Mouse (Mus musculus): Measurements from ENCODE around the gene Itgb4.

The Itgb4 gene

DNA sequence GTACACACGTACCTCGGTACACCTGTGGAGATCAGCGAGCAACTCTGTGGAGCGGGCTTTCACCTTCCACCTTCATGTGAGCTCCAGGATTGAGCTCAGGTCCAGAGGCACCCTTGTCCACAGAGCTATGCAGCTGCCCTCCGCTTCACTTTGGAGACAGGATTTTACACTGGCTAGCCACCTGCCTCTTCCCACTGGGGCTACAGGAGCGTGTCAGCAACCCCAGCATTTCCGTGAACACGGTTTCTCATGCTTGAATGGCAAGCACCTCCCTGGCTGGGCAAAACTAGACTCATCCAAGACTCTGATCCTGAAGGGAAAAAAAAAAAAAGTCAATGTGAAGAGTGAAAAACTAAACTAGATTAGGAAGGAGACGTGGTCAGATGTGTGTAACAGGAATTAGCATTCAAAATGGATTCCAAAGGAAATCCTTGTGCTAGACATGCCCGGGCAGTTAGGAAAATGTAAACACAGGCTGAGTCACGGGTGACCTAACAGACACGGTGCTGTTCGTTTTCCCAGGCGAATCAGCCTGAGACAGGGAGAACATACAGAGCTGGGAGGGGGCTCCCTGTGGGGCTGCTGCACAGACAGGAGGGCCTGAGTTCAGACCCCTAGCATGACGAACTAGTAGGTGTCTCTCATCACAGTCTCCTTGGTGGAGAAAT is 4.4 kb upstream of the Itgb4 start:
- DNase-seq (ENCODE audit: low spot score), result no peak

DNA sequence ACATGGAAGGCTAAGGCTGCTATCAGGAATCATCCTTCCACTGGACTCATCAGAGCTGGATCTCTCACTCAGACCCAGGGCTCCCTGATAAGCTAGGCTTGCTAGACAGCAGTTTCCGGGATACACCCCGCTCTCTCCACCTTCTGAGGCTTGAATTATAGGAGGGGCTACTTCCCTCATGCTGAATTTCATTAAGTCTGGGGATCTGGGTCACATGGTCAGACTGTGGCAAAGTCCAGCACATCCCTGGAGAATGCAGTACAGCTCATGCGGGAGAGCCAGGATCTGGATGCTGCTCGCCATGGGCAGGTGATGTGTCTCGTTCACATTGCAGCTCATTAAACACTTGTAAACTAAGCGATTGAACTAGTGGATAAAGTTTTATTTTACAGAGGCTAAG is 3.5 kb upstream of the Itgb4 start:
- no peak for DNase-seq (ENCODE audit: low spot score)

DNA sequence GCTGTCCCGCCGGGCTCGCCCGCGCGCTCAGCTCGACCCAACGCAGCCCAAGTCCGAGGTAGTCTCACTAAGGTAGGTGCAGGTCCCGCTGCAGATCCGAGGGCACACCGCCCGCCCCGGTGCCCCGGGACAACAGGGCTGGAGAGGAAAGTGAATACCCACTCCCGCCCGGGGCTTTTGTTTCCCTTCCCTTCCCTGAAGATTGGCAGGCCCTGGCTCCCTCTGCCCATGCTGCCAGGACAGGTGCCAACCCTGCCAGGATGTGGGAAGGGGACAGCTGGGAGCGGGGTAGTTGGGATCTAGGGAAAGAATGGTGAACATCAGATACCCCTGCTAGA is 543 bp downstream of the Itgb4 start:
- DNase-seq (ENCODE audit: low spot score), result no peak

DNA sequence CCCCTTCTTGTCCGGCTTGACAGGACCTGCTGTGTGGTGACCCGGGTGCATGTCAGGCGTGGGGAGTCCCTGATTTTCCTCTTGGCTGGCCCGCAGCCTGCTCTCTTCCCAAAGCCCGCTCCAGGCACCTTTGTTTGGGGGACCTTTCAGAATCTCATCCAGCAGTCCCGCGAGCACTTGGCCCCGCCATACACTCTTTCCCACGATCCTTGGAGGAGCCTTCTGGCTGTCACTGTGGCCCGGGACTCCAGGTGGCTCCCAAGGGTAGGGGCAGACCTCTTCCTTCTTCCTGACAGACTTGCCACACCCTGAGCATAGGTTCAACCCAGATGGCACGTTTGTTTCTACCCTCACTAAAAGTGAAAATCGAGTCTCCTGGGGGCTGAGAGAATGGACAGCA is 1.0 kb downstream of the Itgb4 start:
- DNase-seq (ENCODE audit: low spot score), result no peak

DNA sequence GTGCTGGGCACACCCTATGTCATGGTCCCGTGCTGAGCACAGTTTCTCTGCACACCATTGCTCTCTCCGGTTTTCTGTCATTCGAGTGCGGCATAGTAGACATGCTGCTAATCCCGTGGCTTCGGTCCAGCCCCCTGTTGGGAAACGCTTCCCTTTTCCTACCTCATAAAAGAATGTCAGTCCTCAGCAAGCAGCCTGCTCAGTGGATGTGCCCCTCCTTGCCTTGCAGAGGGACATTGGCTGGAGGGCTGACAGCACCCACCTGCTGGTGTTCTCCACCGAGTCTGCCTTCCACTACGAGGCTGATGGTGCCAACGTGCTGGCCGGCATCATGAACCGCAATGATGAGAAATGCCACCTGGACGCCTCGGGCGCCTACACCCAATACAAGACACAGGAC is 8.0 kb downstream of the Itgb4 start:
- no peak for DNase-seq (ENCODE audit: low spot score)

DNA sequence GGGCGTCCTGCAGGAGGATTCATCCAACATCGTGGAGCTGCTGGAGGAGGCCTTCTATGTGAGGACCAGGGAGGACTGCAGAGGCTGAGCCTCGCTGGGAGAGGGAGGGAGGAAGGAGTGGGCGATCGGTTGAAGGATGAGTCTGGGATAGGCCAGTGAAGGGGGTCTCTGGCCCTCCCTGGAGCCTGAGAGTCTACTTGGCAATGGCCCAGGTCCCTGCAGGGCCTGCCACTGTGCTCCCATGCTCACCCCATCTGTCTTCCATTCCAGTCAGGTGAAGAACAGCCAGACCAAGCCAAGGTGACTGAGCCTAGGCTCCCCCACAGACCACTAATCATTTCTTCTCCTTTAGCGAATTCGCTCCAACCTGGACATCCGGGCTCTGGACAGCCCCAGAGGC is 8.8 kb downstream of the Itgb4 start:
- DNase-seq (ENCODE audit: low spot score), result no peak

DNA sequence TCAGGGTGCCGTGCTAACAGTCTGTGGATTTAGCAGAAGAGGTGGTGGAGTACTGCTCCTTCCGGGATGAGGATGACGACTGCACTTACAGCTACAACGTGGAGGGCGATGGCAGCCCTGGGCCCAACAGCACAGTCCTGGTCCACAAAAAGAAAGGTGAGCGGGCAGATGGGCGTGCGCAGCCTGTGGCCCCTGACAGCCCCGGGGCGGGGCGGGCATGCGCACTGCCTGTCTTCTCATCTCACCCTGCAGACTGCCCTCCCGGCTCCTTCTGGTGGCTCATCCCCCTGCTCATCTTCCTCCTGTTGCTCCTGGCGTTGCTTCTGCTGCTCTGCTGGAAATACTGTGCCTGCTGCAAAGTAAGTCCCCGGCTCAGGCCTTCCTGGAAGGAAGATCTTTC is 15.2 kb downstream of the Itgb4 start:
- no peak for DNase-seq (ENCODE audit: low spot score)

DNA sequence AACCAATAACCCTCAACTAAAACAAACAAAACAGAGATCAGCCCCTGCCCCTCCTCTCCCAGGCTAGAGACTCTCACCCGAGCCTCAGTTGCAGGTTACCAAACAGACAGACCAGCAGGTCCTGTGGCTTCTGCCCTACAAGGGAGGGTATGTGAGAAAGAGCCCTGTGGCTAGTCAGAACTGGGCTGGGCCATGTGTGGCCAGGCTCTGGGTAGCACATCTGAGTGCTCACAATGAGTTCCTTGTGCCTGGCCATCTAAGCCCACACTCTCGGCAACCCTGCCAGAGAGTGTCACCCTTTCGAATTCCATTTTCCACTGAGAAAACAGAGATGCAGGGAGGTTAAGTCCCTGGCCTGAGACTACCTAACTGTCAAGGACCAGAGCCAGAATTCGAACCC is 17.6 kb downstream of the Itgb4 start:
- no peak for DNase-seq (ENCODE audit: low spot score)

DNA sequence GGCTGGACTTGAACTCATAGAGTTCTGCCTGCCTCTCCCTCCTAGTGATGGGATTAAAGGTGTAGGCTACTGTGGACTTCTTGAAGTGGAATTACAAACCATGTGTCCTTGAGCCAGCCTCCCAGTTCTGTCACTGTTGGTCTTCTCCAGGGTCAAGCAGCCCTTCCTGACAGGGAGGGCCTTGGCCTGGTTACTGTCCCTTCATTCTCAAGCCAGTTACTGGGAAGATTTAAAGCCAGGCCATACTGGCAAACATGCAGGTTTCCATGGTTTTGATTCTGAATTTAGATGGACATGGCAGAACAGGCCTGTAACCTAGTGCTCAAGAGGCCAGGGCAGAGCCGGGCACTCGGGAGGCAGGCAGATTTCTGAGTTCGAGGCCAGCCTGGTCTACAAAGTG is 20.7 kb downstream of the Itgb4 start:
- no peak for DNase-seq (ENCODE audit: low spot score)

DNA sequence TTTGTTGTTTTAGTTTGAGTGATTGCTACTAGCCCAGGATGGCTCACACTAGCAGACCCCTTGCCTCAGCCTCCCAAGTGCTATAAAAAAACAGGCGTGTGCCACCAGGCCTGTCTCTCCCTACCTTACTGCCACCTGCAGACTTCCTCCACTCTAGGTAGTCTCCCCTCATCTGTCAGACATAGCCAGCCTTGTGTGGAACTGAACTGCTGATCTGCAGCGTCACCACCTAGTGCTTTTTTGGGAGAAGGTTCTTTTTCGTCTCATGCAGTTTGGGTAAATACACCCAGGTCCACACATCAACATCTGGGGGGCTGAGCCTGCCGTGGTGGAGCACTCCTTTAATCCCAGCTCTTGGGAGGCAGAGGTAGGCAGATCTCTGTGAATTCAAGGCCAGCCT is 22.5 kb downstream of the Itgb4 start:
- DNase-seq (ENCODE audit: low spot score), result no peak

DNA sequence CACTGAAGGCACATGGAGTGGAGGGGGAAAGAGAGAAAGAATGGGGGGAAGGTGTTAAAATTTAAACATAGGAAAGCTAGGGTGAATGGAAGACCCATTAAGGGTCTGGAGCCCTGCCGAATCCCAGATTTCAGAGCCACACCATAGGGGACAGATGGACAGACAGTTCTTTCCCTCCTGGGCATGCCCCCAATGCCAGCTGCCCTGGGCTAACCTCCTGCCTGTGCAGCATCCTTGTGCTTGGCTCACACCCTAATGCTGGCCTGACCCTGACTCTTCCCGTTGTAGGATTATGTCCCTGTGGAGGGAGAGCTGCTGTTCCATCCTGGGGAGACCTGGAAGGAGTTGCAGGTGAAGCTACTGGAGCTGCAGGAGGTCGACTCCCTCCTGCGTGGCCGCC is 23.2 kb downstream of the Itgb4 start:
- no peak for DNase-seq (ENCODE audit: low spot score)

DNA sequence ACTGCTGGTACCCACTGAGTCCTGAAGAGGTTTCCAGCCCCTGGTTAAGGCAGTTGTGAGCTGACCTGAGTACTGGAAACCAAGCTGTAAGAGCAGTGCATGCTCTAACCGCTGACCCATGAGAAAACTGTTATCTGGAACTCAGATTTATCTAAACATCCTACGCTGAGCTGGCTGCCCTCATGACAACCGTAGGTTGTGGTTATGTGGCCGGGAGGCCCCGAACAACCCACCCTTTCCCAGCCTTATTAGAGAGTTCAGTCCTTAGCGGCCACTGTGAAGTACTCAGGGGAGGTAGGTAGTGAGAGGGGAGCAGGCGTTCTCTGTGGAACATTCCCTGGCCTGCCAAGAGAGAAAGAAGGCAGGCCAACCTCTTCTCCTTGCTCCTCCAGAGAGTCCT is 24.5 kb downstream of the Itgb4 start:
- no peak for DNase-seq (ENCODE audit: low spot score)

DNA sequence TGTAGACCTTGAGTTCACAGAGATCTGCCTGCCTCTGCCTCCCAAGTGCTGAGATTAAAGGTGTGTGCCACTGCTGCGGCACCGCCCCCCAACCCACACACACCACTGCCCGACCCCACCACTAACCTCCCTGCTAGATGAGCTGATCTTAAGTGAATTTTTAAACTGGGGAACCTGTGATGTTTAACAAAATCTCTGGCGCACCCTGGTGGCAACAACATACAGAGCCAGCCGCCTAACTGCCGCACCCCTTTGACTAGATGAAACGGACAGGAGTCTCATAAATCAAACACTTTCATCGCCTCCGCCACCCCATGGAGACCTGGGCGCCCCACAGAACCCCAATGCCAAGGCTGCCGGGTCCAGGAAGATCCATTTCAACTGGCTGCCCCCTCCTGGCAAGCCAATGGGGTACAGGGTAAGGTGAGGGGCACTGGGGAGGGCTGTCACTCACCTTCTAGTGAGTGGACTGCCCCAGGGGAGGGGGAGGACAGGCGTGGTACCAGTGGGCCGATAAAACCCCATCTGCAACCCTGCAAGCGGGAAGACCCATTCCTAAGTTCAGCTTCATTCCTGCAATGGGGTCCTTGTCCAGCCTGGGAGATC is 25.1 kb downstream of the Itgb4 start:
- no peak for DNase-seq (ENCODE audit: low spot score)

DNA sequence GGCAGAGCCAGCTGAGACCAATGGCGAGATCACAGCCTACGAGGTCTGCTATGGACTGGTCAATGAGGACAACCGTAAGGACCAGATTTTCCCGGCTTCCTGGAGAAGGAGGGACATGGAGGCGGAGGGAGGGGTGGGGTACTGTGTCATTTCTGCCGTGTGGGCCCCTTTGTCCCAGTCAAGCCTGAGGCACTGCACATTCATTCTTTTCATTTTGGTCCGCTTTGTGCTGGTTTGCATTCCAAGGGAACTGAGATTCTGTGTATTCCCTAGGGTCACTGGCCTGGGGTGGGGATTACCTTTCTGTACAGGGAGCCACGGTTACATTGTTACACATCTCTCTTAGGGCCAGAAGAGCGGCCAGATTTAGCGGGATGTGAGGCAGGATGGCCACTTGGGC is 26.1 kb downstream of the Itgb4 start:
- no peak for DNase-seq (ENCODE audit: low spot score)

DNA sequence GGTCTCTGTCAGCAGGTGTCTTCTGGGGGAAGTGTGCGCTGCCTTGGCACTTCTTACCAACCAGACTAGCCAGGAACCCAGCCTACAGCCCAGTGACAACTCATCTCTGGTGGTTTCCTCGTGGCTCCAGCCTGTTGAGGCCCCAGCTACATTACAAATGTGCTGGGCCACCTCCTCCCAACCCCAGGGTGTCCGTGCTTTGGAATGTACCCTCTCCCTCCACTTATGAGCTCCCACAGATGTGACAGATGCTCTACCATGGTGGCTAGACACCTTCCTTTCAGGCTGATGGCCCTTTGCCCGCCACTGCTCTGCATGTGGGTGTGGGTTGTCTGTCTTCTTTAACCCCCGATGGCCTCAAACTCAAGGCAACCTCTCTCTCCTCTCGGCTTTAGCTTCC is 27.2 kb downstream of the Itgb4 start:
- no peak for DNase-seq (ENCODE audit: low spot score)

DNA sequence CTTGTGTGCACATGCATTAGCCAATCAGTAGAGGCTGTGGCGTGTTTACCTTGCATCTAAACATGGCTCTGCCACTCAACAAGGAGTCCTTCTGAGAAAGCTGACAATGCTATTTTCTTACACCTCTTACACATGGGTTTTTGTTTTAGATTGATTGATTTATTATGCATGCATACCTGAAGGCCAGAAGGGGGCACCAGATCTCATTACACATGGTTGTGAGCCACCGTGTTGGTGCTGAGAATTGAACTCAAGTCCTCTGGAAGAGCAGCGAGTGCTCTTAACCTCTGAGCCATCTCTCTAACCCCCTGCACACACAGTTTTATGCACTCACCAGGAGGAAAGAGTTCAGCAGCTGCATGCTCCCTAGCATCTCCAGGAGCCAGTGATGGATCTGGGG is 28.4 kb downstream of the Itgb4 start:
- DNase-seq (ENCODE audit: low spot score), result no peak

DNA sequence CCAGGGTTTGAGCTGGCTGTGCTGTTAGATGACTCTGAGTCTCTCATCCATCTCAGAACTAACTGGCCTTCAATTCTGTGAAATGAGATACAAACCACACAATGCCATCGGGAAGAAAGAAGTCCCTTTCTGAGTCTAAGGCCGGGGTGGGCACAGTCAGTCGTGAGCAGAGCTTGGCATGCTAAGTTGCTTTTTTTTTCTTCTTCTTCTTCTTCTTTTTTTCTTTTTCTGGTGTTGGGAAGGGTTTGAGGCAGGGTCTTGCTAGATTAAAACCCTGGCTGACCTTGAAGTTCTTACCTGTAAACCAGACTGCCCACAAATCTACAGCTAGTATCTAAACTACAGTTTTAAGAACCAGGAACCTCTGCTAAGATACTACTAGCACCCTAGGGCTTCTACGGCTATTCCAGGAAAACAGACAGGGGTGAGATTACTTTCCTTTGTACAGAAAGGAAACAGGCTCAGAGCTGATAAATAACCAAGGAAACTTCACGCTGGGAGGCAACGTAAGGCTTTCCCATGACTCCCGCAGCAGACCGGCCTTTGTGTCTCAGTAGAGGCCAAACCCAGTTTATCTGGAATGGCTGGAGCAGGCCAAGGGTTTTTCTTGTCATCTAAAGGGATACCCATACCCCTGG is 29.8 kb downstream of the Itgb4 start:
- DNase-seq (ENCODE audit: low spot score), result no peak

DNA sequence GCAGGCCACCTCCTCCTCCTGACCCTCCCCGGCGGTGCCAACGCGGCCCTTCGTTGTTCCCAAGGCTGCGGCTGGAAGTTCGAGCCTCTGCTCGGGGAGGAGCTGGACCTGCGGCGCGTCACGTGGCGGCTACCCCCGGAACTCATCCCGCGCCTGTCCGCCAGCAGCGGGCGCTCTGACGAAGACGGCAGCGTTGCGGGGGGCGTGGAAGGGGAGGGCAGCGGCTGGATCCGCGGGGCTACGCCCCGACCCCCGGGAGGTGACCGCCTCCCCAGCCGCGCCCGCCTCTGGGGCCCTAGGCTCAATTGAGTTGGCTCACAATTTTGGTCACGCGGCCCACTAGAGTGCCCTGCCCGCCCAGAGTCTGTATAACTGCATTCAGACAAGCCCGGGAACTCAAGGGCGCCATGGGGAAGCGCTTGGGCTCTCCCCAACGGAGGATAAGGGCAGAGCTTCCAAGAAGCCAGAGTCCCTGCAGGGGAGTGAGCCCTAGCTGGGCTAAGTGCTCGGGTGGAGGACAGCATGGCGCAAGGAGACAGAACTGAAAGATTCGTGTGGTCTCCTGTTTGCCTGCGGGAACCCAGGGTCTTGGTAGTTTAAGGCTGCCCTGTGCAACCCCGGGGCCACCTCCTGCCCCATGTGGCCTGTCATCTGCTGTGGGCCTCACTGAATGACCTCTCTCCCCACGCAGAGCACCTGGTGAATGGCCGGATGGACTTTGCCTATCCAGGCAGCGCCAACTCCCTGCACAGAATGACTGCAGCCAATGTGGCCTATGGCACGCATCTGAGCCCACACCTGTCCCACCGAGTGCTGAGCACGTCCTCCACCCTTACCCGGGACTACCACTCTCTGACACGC is 30.6 kb downstream of the Itgb4 start:
- peak; percentile 74 for DNase-seq (ENCODE audit: low spot score)

DNA sequence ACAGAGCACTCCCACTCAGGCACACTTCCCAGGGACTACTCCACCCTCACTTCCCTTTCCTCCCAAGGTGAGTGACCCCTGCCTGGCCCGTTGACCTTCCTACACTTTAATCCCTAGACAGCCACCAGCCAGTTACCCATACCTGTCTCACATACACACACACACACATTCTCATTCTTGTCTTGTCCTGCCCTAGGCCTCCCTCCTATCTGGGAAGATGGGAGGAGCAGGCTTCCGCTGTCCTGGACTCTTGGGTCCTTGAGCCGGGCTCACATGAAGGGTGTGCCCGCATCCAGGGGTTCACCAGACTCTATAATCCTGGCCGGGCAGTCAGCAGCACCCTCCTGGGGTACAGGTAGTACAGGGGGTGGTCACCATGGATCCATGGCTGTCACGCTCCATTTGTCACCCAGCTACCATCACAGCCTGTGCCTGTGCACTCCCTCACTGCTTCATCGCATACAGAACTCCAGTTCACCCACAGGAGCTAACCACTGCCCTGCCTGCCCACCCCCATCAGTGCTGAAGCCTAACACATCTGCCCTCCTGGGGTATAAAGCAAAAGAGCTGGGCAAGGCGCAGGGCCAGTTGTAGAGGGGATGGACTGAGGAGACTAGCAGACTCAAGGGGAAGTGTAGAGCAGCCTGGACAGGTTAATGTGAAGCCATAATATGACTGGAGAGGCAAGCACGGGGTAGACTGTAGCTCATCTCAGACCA is 31.4 kb downstream of the Itgb4 start:
- no peak for DNase-seq (ENCODE audit: low spot score)

DNA sequence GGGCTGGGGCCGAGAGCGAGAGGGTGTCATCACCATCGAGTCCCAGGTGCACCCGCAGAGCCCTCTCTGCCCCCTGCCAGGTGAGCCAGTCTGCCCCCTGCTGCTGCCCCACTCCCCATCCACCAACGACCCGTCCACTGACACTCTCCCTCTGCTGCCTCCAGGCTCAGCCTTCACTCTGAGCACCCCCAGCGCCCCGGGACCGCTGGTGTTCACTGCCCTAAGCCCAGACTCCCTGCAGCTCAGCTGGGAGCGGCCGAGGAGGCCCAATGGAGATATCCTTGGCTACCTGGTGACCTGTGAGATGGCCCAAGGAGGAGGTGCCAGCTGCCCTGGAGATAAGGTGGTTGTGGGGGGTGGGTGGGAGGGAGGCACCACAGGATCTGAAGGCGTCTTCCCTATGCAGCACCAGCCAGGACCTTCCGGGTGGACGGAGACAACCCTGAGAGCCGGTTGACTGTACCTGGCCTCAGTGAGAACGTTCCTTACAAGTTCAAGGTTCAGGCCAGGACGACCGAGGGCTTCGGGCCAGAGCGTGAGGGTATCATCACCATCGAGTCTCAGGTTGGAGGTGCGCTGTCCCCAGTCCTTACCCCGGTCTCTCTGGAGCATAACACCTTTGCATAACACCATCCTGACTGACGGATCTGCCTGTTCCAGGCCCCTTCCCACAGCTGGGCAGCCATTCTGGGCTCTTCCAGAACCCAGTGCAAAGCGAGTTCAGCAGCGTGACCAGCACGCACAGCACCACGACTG is 32.8 kb downstream of the Itgb4 start:
- no peak for DNase-seq (ENCODE audit: low spot score)

DNA sequence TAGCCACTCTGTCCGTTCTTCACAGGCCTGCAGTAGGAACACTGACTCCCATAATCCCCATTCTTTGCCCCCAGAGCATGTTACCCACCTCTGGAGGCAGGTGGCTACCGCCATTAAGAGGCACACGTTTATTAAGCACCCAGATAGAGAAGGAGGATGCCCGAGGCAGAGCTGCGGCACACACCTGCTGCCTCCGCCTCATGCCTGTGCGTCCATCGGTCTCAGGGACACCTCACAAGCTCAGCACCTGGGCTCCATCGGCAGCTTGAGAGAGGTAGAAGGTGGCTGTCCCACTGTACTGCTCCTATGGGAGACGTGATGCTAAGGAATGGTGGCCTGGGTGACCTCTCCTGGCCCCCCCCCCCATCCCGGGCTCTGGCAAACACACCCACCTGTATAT is 33.9 kb downstream of the Itgb4 start:
- no peak for DNase-seq (ENCODE audit: low spot score)
